Mouse (Mus musculus) cerebellum, adult 2 months (tissue): ENCODE measurements at regions not wholly inside any gene's neighbourhood (a gene's known extent, or its start where the extent isn't known, plus 50 kb on each side); places are given as distances from the start of the nearest gene placed in this dataset.

Experiments
- DNase-seq, 2 experiments: peaks; one replicate each; pipeline ENCODE4 v3.0.0; 2021
- H3K27ac ChIP-seq: fragments of 200-500 bp; 2 replicates; pipeline ENCODE4 v1.5.1; 2012; ENCODE audit warnings: low read length, control low read depth, inconsistent platforms; ENCODE audit not compliant: insufficient read depth
- H3K27me3 ChIP-seq: fragments of 200-500 bp; 2 replicates; pipeline ENCODE4 v1.6.1; 2012; ENCODE audit warnings: inconsistent platforms, mild to moderate bottlenecking, low read length, moderate library complexity; ENCODE audit not compliant: control insufficient read depth, insufficient read depth
- H3K4me1 ChIP-seq: fragments of 200-500 bp; 2 replicates; pipeline ENCODE4 v1.6.1; 2011; ENCODE audit warnings: low read length; ENCODE audit not compliant: control insufficient read depth, insufficient read depth
- H3K4me3 ChIP-seq: fragments of 200-500 bp; replicated peaks from 2 replicates; pipeline ENCODE3; 2011; ENCODE audit warnings: mild to moderate bottlenecking, low read depth, low read length, control low read depth; ENCODE audit not compliant: insufficient read depth
- CTCF ChIP-seq: fragments of 200-500 bp; IDR thresholded peaks from 2 replicates; pipeline ENCODE4 v1.5.1; 2011; ENCODE audit warnings: low read depth, mild to moderate bottlenecking, control low read depth, low read length, moderate library complexity, borderline replicate concordance; ENCODE audit not compliant: insufficient read depth
- POLR2A ChIP-seq: fragments of 200-500 bp; IDR thresholded peaks from 2 replicates; pipeline ENCODE4 v1.6.1; 2011; ENCODE audit warnings: low read length, control low read depth, borderline replicate concordance; ENCODE audit not compliant: insufficient read depth
- WGBS: fragments of 180-500 bp; shearing (Covaris S2); methylation state at CpG from one replicate; pipeline ENCODE4 v1.1.7; 2018; 5-methylcytosine and 5-hydroxymethylcytosine counted together

GRCm38 (mm10) chr6:84463592-84464367 is 129.9 kb downstream of the Cyp26b1 start:
- H3K4me3 ChIP-seq, result no peak overlapping the region
- no peak for DNase-seq
- no peak overlapping the region for H3K27ac ChIP-seq
- TF ChIP-seq POLR2A, result no peak
- no peak for TF ChIP-seq CTCF
- no peaks in the 10 kb centered on the region for H3K27me3 ChIP-seq
- WGBS, result 92% methylated on average over 7 of the region's 7 CpGs
- no peaks in the 10 kb centered on the region for H3K4me1 ChIP-seq

GRCm38 (mm10) chr6:84456803-84457202 is 136.9 kb downstream of the Cyp26b1 start:
- no peaks in the 10 kb centered on the region for H3K4me1 ChIP-seq
- WGBS, result 87% methylated on average over 3 of the region's 3 CpGs
- no peak overlapping the region for H3K27ac ChIP-seq
- no peaks in the 10 kb centered on the region for H3K27me3 ChIP-seq
- DNase-seq, result no peak
- TF ChIP-seq CTCF (no peak), POLR2A (no peak)
- H3K4me3 ChIP-seq, result no peak overlapping the region

- peak in 1 of 2 experiments; percentile 18 for DNase-seq
- Histone ChIP-seq H3K27ac (no peak overlapping the region), H3K27me3 (no peaks in the 10 kb centered on the region), H3K4me1 (no peaks in the 10 kb centered on the region), H3K4me3 (no peak overlapping the region)
- TF ChIP-seq POLR2A (no peak), CTCF (no peak)
- WGBS, result 15% methylated on average over 4 of the region's 4 CpGs
Observed at GRCm38 (mm10) chr6:84445093-84445492, 148.6 kb downstream of the Cyp26b1 start.

- TF ChIP-seq POLR2A, result no peak
- no peak for TF ChIP-seq CTCF
- no peaks in the 10 kb centered on the region for H3K27me3 ChIP-seq
- 97% methylated on average over 1 of the region's 1 CpGs for WGBS
- no peak for DNase-seq
- H3K27ac ChIP-seq, result no peak overlapping the region
- no peaks in the 10 kb centered on the region for H3K4me1 ChIP-seq
- no peak overlapping the region for H3K4me3 ChIP-seq
Observed at GRCm38 (mm10) chr6:84442667-84443066, 151.0 kb downstream of the Cyp26b1 start.

GRCm38 (mm10) chr6:84441721-84442480 is 151.8 kb downstream of the Cyp26b1 start:
- WGBS, result 61% methylated on average over 5 of the region's 5 CpGs

GRCm38 (mm10) chr6:84436716-84437115 is 157.0 kb downstream of the Cyp26b1 start:
- 92% methylated on average over 1 of the region's 1 CpGs for WGBS
- H3K4me3 ChIP-seq, result no peak overlapping the region
- H3K27ac ChIP-seq, result no peak overlapping the region
- H3K4me1 ChIP-seq, result no peaks in the 10 kb centered on the region
- TF ChIP-seq CTCF, result no peak
- TF ChIP-seq POLR2A, result no peak
- peaks cover 1% of the 10 kb centered on the region; the same call in 1 of the 2 replicates for H3K27me3 ChIP-seq
- DNase-seq, result no peak

More at GRCm38 (mm10) chr6:84441721-84442480, 151.8 kb downstream of the Cyp26b1 start:
- TF ChIP-seq POLR2A (no peak), CTCF (no peak)
- Histone ChIP-seq H3K4me3 (no peak overlapping the region), H3K27ac (no peak overlapping the region), H3K4me1 (no peaks in the 10 kb centered on the region), H3K27me3 (no peaks in the 10 kb centered on the region)
- no peak for DNase-seq

GRCm38 (mm10) chr6:84434532-84434931 is 159.2 kb downstream of the Cyp26b1 start:
- peaks cover 1% of the 10 kb centered on the region; the same call in 1 of the 2 replicates for H3K27me3 ChIP-seq
- H3K27ac ChIP-seq, result no peak overlapping the region
- peaks cover under 1% of the 10 kb centered on the region; the same call in 1 of the 2 replicates for H3K4me1 ChIP-seq
- no peak for TF ChIP-seq POLR2A
- TF ChIP-seq CTCF, result no peak
- DNase-seq, result no peak
- no peak overlapping the region for H3K4me3 ChIP-seq
- 77% methylated on average over 6 of the region's 6 CpGs for WGBS

- no peak overlapping the region for H3K4me3 ChIP-seq
- no peak overlapping the region for H3K27ac ChIP-seq
- DNase-seq, result no peak
- 91% methylated on average over 2 of the region's 2 CpGs for WGBS
- TF ChIP-seq CTCF (no peak), POLR2A (no peak)
- H3K27me3 ChIP-seq, result peaks cover 1% of the 10 kb centered on the region; the same call in 1 of the 2 replicates
- H3K4me1 ChIP-seq, result peaks cover 7% of the 10 kb centered on the region
Observed at GRCm38 (mm10) chr6:84431622-84431955, 162.1 kb downstream of the Cyp26b1 start.
